Mouse (Mus musculus) adrenal gland, adult (tissue): ENCODE data around the gene Zfp628.
"Not testable (repeated sequence)": the region's sequence is repeated elsewhere in the genome, so short reads cannot be mapped to it uniquely, and the experiment has no call there.

Experiments
- DNase-seq, 2 experiments: peaks; one replicate each; pipeline ENCODE4 v3.0.0; 2022 to 2023; ENCODE audit warnings: low spot score in 1 of 2; ENCODE audit not compliant: inconsistent age in 2 of 2

Gene Zfp628

DNA sequence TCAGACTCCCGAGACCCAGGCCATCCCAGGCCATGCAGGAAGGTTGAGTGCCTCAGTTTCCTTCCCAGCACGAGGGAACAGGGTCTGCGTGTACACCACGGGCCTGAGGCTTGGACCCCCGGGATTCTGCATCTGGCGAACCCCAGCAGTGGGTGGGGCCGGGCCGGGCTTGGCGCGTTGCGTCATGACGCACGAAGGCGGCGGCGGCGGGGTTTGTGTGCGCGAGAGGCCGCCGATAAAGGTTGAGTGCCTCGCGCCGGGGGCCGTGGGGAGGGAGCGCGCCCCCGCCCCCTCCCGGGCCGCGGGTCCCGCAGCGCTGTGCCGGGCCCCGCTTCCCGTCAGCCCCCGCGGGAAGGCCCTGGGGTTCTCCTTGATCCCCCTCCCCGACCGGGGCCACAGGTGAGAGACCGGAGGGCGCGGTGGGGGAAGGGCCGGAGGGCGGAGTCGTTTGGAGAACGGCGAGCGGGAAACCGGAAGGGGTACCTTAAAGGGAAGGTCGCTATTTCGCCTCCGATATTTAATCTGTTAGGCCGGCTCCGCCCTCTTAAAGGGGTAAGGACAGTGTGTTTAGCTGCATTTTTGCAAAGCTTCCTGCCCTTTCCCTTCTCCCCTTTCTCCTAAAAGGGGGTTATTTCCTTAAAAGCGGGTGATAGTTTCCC lies at the start of gene Zfp628:
TSS of gene Zfp628 (plus strand) at position 211 of the 659 bp plus-strand sequence.
- peak; percentile 94 to 99 for DNase-seq

DNA sequence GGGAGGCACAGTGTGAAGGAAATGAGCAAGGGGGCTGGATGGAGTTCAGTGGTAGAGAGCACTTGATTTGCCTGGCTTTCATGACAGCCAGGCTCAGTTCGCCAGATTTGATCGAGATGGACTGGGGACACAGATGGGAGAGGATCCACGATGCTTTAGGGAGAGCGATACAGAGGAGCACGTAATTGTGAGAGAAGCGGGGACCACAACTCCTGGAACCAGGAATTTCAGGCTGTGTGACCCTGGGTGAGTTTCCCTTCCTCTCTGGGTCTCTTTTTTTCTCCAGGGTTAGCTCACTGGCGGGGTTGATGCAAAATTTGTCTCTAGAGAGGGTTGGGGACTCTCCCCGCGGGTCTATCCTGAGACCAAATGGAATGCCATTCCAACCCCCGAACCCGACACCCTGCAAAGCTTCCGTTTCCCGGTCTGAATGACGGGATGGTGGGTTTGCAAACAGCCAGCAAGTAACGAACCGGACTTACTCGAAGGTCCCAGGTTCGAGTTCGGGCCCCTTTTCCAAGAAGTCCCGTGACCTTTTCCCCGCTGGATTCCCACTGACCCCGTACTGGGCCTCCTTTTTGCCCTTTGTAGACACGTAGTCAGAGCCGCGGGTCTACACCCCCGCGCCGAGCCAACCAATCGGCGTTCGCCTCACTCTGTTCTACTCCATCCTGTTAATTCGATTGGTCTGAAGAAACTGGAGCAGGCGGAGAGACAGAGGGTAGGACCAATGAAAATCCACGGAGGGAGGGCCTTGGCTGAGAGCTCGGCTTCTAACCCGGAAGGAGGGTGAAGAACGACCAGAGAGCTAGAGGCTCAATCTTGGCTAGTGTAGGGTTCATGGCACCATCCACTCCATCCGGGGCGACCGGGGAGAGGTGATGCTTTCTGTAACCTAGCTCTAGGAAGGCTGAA lies 49.2 kb upstream of the Zfp628 start:
- DNase-seq = peak; percentile 97 to 99

DNA sequence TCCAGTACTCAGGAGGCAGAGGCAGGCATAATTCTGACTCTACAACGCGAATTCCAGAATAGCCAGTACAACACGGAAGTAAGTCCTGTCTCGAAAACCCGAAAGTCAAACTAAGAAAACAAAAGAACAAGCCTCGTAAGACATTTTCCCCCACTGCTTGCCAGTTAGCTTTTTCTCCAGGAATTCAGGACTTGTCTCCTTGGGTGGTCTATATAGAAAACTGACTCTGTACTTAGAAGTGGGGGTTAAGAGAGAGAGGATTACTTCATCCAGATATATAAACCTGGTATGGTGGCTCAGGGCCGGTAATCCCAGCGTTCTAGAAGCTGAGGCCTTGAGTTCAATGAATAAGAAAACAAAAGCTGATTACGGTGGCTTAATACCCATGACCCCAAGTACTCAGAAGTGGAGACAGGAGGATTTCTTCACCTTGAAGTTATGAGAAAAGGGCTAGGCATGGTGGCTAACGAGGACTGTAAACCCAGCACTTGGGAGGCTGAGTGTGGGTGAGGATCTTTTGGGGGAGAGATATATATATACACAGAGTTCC lies 48.3 kb upstream of the Zfp628 start:
- peak in 1 of 2 experiments; percentile 70 for DNase-seq

DNA sequence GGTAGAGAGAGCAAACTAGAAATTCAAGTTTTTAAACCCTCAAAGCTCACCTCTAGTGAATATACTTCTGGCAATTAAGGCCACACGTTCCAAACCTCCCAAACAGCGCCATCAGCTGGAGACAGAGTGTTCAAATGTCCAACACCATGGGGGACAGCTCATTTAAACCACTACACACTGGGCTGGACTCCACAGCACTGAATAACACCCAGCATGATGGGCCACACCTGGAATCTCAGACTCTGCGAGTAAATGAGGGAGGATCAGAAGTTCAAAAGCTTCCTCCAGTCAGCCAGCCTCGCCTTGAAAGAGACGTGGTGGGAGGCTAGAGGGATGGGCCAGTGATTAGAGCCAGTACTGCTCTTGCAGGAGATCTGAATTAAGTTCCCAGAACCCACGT lies 44.9 kb upstream of the Zfp628 start, which contains the start of gene Isoc2b:
TSS of gene Isoc2b (minus strand) at position 126 of the 400 bp plus-strand sequence.
- no peak for DNase-seq

DNA sequence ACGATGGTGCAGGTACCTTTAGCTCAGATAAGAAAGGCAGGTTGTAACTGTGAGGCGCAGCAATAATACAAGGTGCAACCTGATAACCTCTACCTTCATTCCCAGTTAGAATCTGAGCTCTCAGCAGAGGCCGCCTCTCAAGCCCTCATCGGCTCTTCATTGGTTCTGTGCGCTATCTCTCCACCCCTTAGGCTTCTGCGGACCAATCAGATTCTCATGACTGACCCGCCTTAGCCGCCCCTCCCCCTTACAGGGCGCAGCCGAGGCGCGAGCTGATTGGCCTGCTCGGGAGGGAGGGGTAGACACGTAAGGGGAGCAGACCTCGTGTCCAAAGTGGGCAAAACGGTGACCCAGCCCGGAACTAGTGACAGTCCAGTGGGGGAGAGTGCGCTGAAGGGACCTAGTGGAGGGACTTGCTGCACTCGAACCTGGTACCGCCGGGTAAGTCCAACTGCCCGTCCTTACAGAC lies 38.2 kb upstream of the Zfp628 start, which contains the start of gene Isoc2a:
TSS of gene Isoc2a (plus strand) at position 401 of the 469 bp plus-strand sequence.
- peak; percentile 94 to 96 for DNase-seq

DNA sequence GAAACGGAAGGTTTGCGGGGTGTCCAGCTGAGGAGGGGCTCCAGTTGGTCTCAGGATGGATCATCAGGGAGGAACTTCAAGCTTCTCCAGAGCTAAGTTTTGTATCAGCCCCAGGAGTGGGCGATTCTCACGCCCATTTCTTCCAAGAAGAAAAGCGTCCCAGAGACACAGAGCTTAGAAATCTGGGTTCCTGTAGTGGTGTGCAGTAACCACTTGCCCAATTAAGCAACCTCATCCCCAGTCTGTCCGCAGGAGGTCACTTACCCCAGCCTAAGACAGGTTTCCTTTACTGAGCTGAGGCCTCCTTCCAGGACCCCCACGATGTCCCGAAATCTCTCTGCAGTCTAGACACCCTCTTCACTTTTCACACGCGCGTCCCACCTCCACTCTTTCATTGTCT lies 37.8 kb upstream of the Zfp628 start:
- no peak for DNase-seq

DNA sequence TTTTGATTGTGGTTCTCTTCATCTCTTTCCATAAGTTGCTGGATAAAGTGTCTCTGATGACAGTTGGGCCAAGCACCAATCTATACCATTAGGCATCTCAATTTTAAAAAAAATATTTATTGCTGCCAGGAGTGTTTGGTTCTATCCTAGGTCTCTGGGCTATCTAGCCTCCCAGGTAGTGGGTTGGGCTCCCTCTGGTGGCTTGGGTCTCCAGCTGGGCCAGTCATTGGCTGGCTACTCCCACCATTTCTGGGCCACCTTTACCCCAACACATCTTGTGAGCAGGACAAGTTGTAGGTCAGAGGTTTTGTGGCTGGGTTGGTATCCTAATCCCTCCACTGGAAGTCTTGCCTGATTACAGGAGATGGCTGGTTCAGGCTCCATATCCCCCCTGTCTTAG lies 36.8 kb upstream of the Zfp628 start:
- peak in 1 of 2 experiments; percentile 64 for DNase-seq

DNA sequence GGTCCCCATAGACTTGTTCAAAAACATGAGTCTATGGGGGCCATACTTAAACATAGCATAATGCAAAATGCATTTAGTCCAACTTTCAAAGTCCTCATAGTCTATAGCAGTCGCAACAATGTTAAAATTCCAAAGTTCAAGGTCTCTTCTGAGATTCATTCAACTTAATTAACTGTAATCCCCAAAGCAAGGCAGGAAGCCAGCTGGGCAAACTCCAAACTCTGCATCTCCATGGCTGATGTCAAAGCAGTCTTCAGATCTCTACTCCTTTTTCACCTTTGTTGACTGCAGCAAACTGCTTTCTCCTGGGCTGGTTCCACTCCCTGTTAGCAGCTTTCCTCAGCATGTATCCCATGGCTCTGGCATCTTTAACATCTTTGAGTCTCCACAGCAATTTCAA lies 36.0 kb upstream of the Zfp628 start:
- DNase-seq = not testable (repeated sequence)

DNA sequence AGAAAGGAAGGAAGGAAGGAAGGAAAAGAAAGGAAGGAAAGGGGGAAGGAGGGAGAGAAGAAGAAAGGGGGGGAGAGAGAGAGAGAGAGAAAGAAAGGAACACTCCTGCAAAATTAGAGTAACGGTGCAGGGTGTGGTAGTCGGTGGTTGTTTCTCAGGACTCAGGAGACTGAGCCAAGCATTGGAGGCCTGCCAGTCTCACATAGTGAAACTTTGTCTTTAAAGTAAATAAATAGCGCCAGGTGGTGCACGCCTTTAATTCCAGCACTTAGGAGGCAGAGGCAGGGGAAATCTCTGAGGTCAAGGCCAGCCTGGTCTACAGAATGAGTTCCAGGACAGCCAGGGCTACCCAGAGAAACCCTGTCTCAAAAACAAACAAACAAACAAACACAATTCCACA lies 28.3 kb upstream of the Zfp628 start:
- DNase-seq = no peak

DNA sequence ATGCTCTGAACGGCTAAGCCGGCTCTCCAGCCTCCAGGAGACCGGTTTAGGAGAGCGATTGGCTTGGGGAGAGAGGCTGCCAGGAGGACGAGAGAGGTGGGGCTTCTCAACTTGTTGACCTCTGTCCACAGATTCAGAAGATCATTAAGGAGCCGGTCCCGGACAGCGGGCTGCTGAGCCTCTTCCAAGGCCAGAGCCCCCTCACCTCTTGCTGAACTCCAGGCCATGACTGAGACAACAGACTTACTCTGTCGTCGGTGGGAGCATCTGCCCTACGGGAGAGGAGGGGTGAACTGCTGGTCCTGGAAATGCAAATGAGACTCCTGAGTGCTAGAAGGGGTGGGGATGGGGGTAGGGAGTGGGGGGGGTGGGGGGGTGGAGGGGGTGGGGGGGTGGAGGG lies 19.8 kb upstream of the Zfp628 start:
- DNase-seq = no peak

DNA sequence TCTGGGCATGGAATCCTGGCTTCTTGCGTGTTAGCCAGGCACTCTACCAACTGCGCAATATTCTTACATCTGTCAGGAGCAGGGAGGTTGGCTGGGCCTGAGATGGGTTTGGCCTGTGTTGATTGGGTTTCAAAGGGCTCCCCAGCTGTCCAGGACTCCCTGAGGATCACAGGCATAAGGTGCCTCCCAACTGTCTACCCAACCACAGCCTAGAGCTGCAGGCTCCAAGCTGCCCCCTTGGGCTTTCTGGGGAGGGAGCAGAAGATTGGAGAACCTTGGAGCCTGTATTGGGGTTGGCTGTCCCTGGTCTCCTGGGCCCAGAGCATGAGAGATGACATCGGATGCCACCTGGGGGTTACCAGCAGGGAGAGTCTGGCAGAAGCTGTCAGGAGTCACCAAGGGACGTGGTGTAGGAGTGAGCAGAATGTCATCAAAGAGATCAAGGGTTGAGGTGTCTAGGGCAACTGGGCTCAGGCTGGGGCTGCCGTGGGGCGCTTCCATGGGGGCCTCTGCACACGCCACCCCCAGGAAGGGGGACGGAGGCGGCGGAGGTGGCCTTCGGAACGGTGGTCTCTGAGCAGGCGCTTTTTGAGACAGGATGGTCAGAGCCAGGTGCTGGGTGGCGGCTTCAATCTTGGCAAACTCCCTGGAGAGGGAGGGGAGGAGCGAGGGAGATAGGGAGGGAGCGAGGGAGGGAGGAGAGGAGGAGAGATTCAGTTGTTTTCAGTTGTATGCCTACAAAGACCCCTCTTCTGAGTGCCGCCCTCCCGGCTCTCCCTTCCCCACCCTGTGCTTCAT lies 16.0 kb upstream of the Zfp628 start:
- DNase-seq = peak; percentile 34 to 51

DNA sequence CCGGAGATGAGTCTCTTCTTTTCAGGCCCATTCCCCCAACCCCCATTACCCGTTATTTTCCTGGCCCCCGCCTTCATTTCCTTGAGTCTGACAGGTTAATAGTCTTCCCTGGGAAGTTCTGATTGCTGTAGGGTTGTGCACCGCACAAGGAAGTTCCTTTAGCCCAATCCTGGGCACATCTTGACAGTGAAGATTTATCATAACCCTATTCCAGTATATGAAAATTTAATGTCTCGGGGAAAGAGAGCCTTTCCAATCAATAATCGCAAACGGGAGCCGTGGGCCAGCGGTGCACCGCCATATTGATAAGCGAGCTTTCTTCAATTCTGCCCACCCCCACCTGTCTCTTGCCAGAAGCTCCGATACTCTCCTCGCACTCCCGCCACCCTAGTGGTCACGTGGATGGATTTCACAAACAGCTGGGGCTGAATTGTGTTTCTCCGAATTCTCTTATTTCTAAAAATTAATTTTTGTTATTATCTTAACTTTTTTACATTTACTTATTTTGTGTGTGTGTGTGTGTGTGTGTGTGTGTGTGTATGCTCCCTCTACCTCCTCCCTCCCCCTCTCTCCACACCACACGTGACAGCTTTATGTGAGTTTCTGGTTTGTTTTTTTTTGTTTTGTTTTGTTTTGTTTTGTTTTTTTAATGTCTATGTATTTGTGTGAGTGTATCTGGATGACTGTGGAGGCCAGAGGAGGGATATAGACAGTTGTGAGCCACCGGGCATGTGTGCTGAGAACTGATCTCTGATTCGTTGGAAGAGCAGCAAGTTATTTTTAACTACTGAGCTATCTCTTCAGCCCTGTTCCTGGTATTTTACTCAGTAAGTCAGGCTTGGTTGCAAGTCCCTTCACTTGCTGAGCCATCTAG lies 15.1 kb upstream of the Zfp628 start:
- peak; percentile 32 to 73 for DNase-seq

DNA sequence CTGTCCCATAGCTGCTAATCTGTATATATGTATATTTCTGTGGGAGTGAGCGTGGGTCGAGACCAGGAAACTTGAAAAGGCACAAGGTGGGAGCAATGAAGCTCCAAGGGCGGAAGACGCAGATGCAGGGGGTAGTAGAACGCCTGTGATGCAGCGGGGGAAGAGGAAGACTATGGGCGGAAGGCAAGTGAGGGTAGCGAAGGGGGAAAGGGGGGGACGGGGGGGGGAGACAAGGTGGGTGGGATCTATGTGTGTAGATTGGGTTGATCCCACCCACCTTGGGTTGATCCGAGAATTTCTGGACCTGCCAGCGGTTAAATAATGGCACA lies 14.5 kb upstream of the Zfp628 start:
- no peak for DNase-seq

DNA sequence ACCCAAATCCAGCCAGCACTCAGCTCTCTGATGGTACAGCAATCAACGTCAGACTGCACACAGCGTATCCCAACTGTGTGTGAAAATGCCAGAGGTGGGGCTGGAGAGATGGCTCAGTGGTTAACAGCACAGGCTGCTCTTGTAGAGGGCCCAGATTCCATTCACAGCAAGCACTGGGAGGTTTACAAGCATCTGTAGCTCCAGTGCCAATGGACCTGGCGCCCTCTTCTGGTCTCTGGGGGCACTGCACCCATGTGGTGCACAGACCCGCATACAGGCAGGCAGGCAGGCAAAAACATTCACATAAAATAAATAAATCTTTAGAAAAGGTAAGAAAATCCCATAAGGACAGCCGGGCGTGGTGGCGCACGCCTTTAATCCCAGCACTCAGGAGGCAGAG lies 13.8 kb upstream of the Zfp628 start:
- DNase-seq = no peak

DNA sequence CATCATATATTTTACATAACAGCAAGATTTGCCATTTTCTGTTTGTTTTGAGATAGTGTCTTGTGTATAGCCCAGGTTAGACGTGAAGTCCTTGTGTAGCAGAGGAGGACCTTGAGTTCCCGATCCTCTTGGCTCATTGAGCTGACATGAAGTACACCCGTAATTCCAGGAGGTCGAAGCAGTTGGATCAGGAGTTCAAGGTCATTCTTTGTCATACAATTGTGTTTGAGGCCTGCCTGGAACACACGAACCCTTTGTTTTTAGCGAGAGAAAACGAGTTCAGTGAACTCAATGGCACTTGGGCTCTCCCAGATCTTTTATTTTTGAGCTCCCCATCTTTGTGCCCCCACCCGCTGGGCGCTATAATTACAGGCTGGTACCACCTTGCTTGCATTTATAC lies 12.6 kb upstream of the Zfp628 start:
- DNase-seq = no peak

DNA sequence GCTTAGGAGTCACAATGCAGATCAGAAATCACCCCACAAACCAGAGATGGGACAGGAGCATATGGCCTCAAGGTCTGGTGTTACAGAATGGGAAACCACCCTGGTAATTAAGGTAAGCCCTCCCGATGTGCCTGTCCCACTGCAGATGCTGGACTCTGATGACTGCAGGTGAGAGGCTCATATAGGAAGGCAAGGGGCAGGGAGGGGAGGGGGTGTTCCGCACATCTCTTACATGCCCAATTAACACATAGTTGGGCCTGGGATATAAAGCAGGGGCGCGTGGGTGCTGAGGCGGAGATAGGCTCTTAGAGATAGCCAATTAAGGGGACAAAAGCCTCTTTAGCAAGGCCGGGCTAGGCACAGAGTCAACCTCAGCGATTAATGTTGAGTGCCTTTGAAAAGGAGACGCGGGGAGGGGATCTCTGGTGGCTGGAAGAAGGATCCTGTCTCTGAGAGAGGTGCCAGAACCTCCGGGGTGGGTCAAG lies 8.5 kb upstream of the Zfp628 start, which contains the start of gene Gm36210:
TSS of gene Gm36210 (minus strand) at position 51 of the 485 bp plus-strand sequence.
- DNase-seq = no peak

DNA sequence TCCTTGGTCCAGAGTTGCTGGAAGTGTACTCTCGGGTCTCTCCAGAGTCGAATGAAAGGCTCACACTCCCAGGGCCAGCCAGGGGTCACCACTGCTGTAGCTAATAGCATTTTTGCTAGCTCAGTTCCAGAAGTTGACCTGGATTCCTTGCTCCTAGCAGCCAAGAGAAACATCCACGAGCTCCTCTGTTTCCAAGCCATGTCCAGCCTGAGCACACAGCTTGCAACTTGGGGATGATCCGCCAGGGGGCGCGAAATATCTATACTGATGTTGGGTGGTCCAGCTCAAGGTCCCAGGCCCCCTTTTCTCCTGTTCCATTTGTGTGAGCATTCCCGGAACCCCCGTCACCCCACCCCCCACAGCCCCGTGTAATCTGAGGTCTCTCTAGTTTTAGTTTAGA lies 3.5 kb upstream of the Zfp628 start:
- DNase-seq = peak in 1 of 2 experiments; percentile 75

DNA sequence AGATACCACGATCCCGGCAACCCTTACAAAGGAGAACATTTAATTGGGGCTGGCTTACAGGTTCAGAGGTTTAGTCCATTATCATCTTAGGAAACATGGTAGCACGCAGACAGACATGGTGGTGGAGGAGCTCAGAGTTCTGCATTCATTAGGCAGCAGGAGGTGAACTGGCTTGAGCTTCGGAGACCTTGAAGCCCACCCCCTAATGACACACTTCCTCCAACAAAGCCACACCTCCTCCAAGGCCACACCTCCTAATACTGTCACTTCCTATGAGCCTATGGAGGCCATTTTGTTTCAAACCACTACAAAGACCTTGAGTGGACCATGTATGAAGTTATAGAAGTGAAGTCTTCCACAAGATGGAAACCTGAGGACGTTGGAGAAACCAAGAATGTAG lies 2.8 kb upstream of the Zfp628 start:
- no peak for DNase-seq

DNA sequence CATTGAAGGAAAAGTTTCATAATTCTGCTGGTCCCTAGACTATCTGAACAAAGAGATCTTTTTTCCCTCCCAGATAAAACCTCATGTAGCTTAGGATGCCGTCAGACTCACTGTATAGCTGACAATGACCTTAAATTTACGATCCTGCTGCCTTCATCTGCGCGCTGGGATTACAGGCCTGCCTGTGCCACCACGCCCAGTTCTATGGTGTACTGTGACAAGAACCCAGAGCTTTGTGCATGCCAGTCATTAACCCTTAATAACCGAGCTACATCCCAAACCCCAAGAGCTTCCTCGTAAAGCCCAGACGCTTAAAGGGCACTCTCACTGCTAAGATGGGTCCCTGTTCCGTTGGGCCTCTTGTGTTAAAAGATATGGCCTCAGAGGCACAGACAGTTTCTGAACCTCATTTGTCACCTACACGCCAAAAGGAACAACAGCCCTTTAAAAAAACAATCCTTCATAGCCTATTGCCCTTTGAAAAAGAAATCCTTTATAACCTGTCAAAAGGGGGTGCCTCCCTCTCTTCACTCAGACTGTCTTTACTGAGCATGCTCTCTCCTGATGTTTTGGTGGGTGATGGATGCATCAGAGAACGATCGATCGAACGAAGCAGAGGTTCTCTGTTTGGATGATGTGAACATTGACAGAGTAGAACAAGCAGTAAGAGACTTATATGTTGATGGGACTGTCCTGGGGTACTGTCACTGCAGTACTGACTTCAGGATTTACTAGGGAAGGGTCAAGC lies 826 bp downstream of the Zfp628 start:
- peak in 1 of 2 experiments; percentile 50 for DNase-seq
